Mouse (Mus musculus) testis, postnatal 10 days (tissue): ENCODE results near the gene Nans.

Experiments
- DNase-seq: peaks from one replicate; pipeline ENCODE4 v3.0.0; 2021; ENCODE audit warnings: low spot score

Nans gene

GRCm38 (mm10) chr4:46532926-46533325, 43.9 kb downstream of the Nans start:
- no peak for DNase-seq

- no peak for DNase-seq
These were observed 45.1 kb downstream of the Nans start for GRCm38 (mm10) chr4:46533934-46534720.

- no peak for DNase-seq
These were observed 46.2 kb downstream of the Nans start for GRCm38 (mm10) chr4:46535094-46535830.

DNA sequence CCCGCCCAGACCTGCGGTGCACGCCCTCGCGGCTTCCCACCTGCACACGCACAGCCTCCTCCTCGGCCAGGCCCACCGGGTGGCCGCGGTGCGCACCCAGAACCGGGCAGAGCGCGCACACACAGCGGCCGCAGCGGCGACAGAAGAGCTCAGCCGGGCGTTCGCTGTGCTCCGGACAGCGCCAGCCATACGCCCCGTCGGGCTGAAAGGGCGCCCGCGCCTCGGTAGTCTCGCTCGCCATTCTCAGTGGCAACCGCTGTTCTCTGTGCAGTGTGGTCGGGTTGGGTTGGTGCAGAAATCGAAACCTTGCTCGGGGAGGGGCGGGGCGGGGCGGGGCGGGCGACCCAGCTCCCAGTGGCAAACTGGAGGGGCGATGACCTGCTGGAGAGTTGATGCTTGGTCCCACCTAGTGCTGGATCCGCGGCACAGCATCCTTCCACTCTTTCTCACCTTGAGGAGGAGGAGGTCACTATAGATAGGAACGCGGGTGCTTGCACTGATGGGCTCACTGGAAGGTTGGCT, 46.9 kb downstream of the Nans start, which contains the start of gene Trim14:
Gene Trim14, minus strand, starts transcription at position 302 of the 522 bp plus-strand sequence.
- DNase-seq = peak; percentile 58

DNA sequence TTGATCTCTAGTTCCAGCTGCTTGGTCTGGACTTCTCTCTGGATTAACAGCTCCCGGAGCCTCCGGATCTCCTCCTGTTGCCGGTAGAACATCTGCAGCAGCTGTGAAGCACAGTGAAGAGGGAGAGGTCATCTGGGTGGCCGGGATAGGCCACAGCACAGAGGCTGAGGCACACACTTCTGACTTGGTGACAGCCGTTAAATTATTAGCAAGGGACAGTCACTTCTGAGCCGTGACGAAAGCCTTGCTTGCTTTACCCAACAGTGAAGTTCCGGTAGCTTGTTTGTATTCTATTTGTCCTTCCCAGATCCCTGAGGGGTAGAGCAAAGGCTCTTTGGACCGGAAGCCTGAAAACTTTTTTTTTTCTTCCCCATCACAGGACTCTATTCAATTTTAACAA, 50.1 kb downstream of the Nans start:
- no peak for DNase-seq

DNA sequence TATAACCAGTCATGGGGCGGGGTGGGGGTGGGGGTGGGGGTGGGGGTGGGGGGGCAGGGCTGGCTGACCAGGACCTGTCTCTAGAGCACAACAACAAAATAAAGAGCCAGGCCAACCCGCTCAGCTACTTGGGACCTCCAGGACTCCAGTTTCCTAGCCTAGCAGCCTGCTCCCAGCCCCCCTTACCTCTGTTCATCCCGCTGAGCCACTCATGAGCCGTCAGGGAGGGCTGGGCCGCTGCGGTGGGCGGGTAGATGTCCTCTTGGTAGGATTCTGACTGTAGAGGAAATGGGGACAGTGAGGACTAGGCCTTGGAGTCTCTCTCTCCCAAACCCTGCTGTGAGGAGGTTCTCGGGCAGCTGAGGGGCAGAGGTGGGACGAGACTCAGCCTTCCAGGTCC, 52.7 kb downstream of the Nans start:
- DNase-seq = no peak

- no peak for DNase-seq
These were observed 54.5 kb downstream of the Nans start for GRCm38 (mm10) chr4:46543366-46544050.

DNA sequence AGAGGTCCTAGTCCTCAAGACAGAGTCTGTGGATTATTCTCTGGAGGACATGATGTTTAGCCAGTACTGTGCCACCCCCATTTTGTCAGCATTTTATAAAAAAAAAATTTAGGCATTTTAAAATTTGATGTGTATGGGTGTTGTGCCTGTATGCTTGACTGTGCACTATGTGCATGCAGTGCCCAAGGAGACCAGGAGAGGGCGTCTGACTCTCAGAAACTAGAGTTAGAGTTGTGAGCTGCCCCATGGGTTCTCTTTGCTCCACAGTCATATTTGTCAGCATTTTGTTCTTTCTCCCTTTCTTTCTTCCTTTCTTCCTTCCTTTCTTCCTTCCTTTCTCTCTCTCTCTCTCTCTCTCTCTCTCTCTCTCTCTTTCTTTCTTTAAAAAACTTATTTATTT, 55.3 kb downstream of the Nans start:
- peak; percentile 77 for DNase-seq

DNA sequence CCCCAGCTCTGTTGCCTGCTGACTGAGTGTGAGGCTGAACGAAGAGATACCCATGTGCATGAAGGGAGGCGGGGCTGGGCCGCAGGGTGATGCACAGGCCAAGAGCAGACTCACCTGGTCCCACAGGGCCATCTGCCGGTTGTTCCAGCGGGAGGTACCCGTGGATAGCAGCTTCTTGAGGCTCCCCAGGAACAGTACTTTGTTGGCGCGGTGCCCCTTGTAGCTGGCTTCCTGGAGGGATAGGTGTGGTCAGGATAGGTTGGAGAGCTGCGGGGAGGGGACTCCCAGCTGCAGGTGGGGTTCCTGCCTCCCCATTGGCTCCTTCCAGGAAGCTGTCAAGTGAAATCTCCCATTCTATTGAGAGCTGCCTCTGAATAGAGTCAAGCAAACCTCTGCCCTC, 56.5 kb downstream of the Nans start:
- DNase-seq = no peak

- no peak for DNase-seq
These were observed 57.7 kb downstream of the Nans start for GRCm38 (mm10) chr4:46546709-46547108.

GRCm38 (mm10) chr4:46549979-46550378, 60.9 kb downstream of the Nans start:
- no peak for DNase-seq

DNA sequence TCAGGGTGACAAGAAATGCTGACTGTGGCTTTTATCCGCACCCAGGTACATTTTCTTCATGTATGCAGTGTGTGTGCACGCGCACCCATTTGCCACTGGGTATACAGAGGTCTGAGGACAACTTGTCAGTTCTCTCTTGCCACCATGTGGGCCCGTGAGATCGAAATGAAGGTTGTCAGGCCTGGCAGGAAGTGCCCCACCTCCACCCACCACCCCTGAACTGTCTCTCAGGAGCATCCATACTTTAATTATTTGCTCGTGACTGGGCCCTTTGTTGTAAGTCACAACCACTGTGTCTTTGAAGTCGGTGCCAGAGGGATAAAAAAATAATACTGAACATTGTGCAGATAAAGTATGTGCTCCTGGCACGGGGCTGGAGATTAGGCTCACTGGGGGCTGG, 61.4 kb downstream of the Nans start:
- DNase-seq = no peak
